Mouse (Mus musculus) heart, embryonic 14.5 days (tissue): ENCODE measurements around the gene Cfap298. TPM values are rescaled to one million over a fixed set of nuclear protein-coding genes. Genes with fewer than 3 reads are reported as not detected.
A peak's percentile ranks its signal among the peaks of the same experiment; 100 is the strongest.

Source experiments
- ATAC-seq: fragments of 200-750 bp; cut with Nextera tagmentation; 2 replicates; pipeline ENCODE4 v1.8.0; 2017; ENCODE audit warnings: low read depth, moderate TSS enrichment; ENCODE audit not compliant: insufficient number of reproducible peaks, insufficient read depth, low FRiP score
- H3K27ac ChIP-seq, 2 experiments: fragments of 200-500 bp in 1 of 2; fragments of 300-500 bp in 1 of 2; sonication (generic) in 1 of 2; replicated peaks in 1 of 2; 2 replicates each; pipeline ENCODE4 v1.5.1; 2012 to 2014; ENCODE audit warnings: low read depth in 2 of 2, low read length in 2 of 2, control low read depth in 1 of 2, mild to moderate bottlenecking in 1 of 2, mixed read lengths in 1 of 2; ENCODE audit not compliant: control insufficient read depth in 1 of 2, insufficient read depth in 1 of 2
- H3K27me3 ChIP-seq: fragments of 300-500 bp; sonication (generic); 2 replicates; pipeline ENCODE4 v1.6.1; 2014; ENCODE audit warnings: mild to moderate bottlenecking, low read length, control low read depth; ENCODE audit not compliant: control insufficient read depth, insufficient read depth
- H3K36me3 ChIP-seq: fragments of 300-500 bp; sonication (generic); 2 replicates; pipeline ENCODE4 v1.6.1; 2014; ENCODE audit warnings: mild to moderate bottlenecking, control low read depth, low read length, mixed read lengths; ENCODE audit not compliant: control insufficient read depth, insufficient read depth
- H3K4me1 ChIP-seq, 2 experiments: fragments of 200-500 bp in 1 of 2; fragments of 300-500 bp in 1 of 2; sonication (generic) in 1 of 2; 2 replicates each; pipeline ENCODE4 v1.6.1; 2012 to 2014; ENCODE audit warnings: low read length in 2 of 2, control low read depth in 1 of 2, mixed read lengths in 1 of 2; ENCODE audit not compliant: control insufficient read depth in 2 of 2, insufficient read depth in 2 of 2
- H3K4me2 ChIP-seq: fragments of 300-500 bp; sonication (generic); 2 replicates; pipeline ENCODE4 v1.6.1; 2014; ENCODE audit warnings: mild to moderate bottlenecking, low read length
- H3K4me3 ChIP-seq, 2 experiments: fragments of 200-500 bp in 1 of 2; fragments of 300-500 bp in 1 of 2; sonication (generic) in 1 of 2; 2 replicates each; pipeline ENCODE4 v1.5.1; 2012 to 2014; ENCODE audit warnings: low read length in 2 of 2, mild to moderate bottlenecking in 2 of 2, control low read depth in 1 of 2, low read depth in 1 of 2, moderate library complexity in 1 of 2; ENCODE audit not compliant: control insufficient read depth in 1 of 2, insufficient read depth in 1 of 2
- H3K9ac ChIP-seq: fragments of 300-500 bp; sonication (generic); 2 replicates; pipeline ENCODE4 v1.6.1; 2014; ENCODE audit warnings: mild to moderate bottlenecking, low read length
- H3K9me3 ChIP-seq: fragments of 300-500 bp; sonication (generic); 2 replicates; pipeline ENCODE4 v1.6.1; 2016; ENCODE audit warnings: low read length, control low read depth; ENCODE audit not compliant: control insufficient read depth
- WGBS: fragments of 180-500 bp; shearing (Covaris S2); extraction: QIAGEN DNeasy Blood & Tissue Kit; methylation state at CpG from one replicate; pipeline ENCODE4 v1.1.7; 2014; 5-methylcytosine and 5-hydroxymethylcytosine counted together
- polyA plus RNA-seq: library from polyadenylated mRNA; unstranded; fragments of >200 nt; fragmentation: Nextera tagmentation; extraction: Ambion mirVana; gene quantifications from 2 replicates; pipeline ENCODE4 v1.2.1, GENCODE M21; 2014

Gene Cfap298
- polyA plus RNA-seq = 35.6 and 36.6 TPM in 2 replicates

DNA sequence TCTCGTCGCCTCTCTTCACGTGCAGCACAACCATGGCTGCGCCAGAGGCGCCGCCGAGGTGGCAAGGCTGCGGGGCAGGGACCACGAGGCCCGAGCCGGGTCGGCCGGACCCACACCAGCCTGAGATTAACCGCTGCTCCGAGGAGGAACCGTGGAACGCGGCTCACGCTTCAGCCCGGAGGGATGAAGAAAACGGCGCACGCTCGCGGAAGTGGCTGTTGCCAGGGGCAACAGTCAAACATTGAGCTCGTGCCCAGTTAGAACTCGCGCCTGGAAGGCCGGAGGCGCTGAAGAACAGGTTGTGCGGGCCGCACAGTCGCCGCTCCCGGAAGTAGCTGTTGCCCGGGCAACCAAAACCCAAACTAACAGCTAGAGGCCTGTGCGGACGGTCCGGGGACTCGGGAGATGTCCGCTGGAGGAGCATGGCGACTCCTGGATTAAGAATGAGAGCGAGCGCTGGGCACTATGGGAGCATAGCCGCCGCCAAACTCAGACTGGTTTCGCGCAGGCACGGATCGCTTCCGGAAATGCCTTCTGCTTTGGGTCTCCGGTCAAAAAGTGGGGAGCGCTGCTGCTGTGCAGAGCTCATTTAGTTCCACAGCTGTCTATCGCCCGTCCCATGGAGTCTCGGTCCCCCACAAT, at the start of gene Cfap298:
TSS of gene Cfap298 (minus strand) at position 428 of the 642 bp plus-strand sequence.
- peak within 1 kb of the TSS; percentile 86 for H3K4me3 ChIP-seq
- peak within 1 kb of the TSS; percentile 83 for H3K9ac ChIP-seq
- peaks cover 2 to 3% of the 10 kb centered on the region in 2 experiments; a peak in 1 of 4 replicates for H3K4me1 ChIP-seq
- H3K4me2 ChIP-seq = peak within 1 kb of the TSS; percentile 71
- H3K27ac ChIP-seq = peak within 1 kb of the TSS; percentile 76 to 86
- ATAC-seq = peak; percentile 92
- no peaks in the 10 kb centered on the region for H3K9me3 ChIP-seq
- H3K36me3 ChIP-seq = peaks cover 26% of the 10 kb centered on the region
- H3K27me3 ChIP-seq = no peaks in the 10 kb centered on the region
- WGBS = under 1% methylated on average over 56 of the region's 56 CpGs

DNA sequence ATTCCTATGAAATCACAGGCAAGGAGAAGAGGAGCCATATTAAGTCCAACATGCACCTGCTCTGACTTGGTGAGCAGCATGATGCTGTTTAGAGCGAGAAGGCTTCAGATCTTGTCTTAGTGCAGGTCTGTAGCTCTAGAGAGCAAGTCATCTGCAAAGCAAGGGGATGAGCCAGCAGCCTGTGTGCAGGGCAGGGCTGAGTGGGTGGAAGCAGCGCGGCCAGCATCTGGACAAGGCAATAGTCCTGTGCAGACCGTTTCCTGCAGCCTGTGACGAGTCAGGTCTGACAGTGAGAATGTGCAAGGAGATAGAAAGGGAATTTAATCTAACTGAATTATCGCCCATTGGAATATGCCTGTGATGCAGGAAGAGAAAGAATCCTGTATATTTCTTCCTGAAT, 36.1 kb upstream of the Cfap298 start:
- no peaks in the 10 kb centered on the region for H3K9me3 ChIP-seq
- H3K9ac ChIP-seq = no peak overlapping the region
- H3K4me1 ChIP-seq = no peaks in the 10 kb centered on the region
- H3K4me2 ChIP-seq = no peak overlapping the region
- no peak for ATAC-seq
- H3K27ac ChIP-seq = no peak overlapping the region
- H3K27me3 ChIP-seq = no peaks in the 10 kb centered on the region
- no peak overlapping the region for H3K4me3 ChIP-seq
- WGBS = 65% methylated on average over 6 of the region's 6 CpGs
- peaks cover 51% of the 10 kb centered on the region for H3K36me3 ChIP-seq

DNA sequence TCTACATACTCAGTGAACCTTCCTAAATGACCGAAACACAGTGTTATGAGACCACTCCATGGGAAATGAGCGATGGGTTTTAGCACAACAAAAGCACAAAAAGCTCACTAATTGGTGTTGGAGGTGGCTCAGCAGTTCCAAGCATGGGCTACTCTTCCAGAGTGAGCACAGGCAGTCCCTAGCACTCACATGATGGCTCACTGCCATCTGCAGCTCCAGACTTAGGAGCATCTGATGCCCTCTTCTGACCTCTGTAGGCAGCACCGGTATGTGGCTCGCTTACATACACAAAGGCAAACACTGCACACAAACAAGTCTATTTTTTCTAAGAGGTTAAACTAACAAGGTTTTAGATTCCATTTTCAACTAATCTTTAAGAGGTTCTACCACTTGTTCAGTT, 31.3 kb upstream of the Cfap298 start:
- no peak overlapping the region for H3K4me3 ChIP-seq
- H3K9me3 ChIP-seq = no peaks in the 10 kb centered on the region
- no peak overlapping the region for H3K9ac ChIP-seq
- H3K27ac ChIP-seq = no peak overlapping the region
- 80% methylated on average over 4 of the region's 4 CpGs for WGBS
- no peaks in the 10 kb centered on the region for H3K27me3 ChIP-seq
- H3K36me3 ChIP-seq = peaks cover 45% of the 10 kb centered on the region
- no peak for ATAC-seq
- H3K4me1 ChIP-seq = no peaks in the 10 kb centered on the region
- H3K4me2 ChIP-seq = no peak overlapping the region

DNA sequence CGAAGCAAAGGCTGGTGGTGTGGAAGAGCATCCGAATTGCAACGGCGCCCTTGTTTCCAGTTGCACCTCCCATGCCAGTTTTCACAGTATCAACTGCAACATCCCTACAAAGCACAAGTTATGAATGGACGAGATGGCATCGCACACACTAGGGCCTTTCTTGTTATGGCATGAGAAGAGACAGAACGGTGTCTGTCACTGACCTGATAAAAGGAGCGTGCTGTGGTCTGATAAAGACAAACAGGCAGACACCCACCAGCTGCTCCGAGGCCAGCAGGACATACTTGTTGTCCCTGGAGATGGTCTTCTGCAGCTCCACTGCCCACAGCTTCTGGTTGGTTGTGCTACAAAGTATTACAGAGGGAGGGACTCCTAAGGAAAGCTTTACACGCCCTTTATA, 29.4 kb upstream of the Cfap298 start:
- no peak overlapping the region for H3K27ac ChIP-seq
- H3K4me3 ChIP-seq = no peak overlapping the region
- H3K9me3 ChIP-seq = no peaks in the 10 kb centered on the region
- H3K36me3 ChIP-seq = peaks cover 50% of the 10 kb centered on the region
- no peak overlapping the region for H3K4me2 ChIP-seq
- WGBS = 68% methylated on average over 10 of the region's 10 CpGs
- no peaks in the 10 kb centered on the region for H3K4me1 ChIP-seq
- ATAC-seq = no peak
- H3K9ac ChIP-seq = no peak overlapping the region
- no peaks in the 10 kb centered on the region for H3K27me3 ChIP-seq

DNA sequence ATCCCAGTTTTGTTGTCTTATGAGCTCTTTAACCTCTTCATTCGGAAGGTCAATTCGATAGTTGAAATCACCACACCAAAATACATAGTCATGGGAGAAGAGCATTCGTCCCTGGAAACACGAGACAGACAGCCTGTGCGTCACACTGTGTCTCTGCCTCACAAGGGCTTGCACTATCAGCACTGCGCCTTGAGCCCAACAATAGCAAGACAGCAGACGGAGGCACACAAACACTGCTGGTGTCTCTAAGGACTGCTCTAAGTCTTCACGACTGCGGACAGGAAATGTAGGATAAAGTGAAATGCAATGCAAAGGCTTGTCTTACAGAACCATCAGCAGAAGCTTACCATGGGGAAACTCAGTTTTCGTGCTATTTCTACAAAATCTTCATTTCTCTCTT, 29.0 kb upstream of the Cfap298 start:
- Histone ChIP-seq H3K4me2 (no peak overlapping the region), H3K9me3 (no peaks in the 10 kb centered on the region), H3K9ac (no peak overlapping the region), H3K27me3 (no peaks in the 10 kb centered on the region), H3K36me3 (peaks cover 48% of the 10 kb centered on the region), H3K4me3 (no peak overlapping the region), H3K27ac (no peak overlapping the region), H3K4me1 (no peaks in the 10 kb centered on the region)
- ATAC-seq = no peak
- 78% methylated on average over 10 of the region's 10 CpGs for WGBS

DNA sequence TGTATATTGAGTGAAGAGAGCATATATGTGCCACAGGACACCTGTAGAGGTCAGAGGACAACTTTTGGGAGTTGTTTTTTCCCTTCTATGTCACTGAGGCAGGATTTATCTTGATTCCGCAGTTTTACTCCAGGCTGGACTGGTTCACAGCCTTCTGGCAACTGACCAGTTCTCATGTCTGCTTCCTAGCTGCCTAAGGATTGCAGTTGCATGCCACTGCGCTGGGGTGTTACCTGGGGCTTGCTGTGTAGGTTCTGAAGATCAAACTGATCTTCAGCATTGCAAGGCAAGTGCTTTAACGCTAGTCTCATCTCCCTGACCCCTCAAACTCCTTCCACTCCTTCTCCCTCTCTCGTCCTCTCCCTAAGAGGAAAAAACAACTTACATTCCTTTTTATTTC, 28.3 kb upstream of the Cfap298 start:
- no peaks in the 10 kb centered on the region for H3K27me3 ChIP-seq
- H3K9ac ChIP-seq = no peak overlapping the region
- WGBS = 86% methylated on average over 4 of the region's 4 CpGs
- no peak overlapping the region for H3K4me3 ChIP-seq
- H3K4me1 ChIP-seq = no peaks in the 10 kb centered on the region
- H3K27ac ChIP-seq = no peak overlapping the region
- no peaks in the 10 kb centered on the region for H3K9me3 ChIP-seq
- no peak for ATAC-seq
- no peak overlapping the region for H3K4me2 ChIP-seq
- peaks cover 41% of the 10 kb centered on the region for H3K36me3 ChIP-seq

DNA sequence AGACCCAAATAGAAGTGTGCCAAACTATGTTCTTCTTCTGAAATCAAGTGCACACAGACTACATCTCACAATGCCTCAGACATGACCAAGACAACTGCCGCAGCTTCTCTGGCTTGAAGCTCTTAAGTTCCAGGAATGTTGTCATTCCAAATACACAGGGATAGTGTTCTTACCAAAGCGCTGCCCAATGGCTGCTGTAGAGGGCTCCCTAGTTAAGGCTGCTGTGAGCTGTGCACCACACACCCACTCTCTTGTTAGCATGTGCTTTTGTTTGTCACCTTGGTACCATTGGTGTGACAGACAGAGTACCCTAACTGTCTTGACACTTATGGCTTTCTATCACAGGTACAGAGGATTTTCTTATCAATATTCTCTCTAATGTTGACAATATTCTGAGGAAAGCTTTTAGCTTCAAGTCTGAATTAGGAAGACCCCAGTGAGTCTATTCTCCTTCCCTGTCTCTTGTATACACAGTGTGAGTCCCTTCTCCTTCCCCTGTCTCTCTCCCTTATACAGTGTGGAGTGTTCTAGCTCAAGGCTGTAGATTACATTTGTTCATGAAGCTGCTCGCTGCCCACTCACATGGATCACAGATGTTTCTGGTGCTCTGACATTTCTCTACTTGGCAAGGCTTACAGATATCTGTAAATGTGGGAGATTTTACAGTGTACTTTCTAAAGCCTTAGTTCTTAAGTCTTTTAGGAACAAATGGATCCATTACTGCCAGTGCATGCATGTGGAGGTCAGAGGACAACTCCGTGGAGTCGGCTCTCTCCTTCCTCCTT, 23.6 kb upstream of the Cfap298 start:
- no peak overlapping the region for H3K4me2 ChIP-seq
- ATAC-seq = no peak
- no peak overlapping the region for H3K9ac ChIP-seq
- H3K27ac ChIP-seq = no peak overlapping the region
- no peaks in the 10 kb centered on the region for H3K9me3 ChIP-seq
- 0 out of 4 replicates have a peak, but pooled peaks cover 0 to 3% of the 10 kb centered on the region in 2 experiments for H3K4me1 ChIP-seq
- H3K27me3 ChIP-seq = no peaks in the 10 kb centered on the region
- no peak overlapping the region for H3K4me3 ChIP-seq
- peaks cover 40% of the 10 kb centered on the region for H3K36me3 ChIP-seq
- 72% methylated on average over 5 of the region's 5 CpGs for WGBS
